Mouse (Mus musculus): ENCODE results near the gene Fbxo34.

GRCm38 (mm10) chr14:47421606-47422005, 28.6 kb upstream of the Fbxo34 start:
- TF ChIP-seq POLR2A (IDR thresholded peaks at IDR 0.05; ENCODE audit: low read depth, low read length): no peak
- TF ChIP-seq CTCF (conservative IDR thresholded peaks at IDR 0.05; ENCODE audit: insufficient read depth, insufficient read length, low read depth, low read length): no peak
